Mouse (Mus musculus) hindbrain, embryonic 14.5 days (tissue): ENCODE measurements around the gene Nme7. TPM values are rescaled to one million over a fixed set of nuclear protein-coding genes. Genes with fewer than 3 reads are reported as not detected.

ENCODE experiments used
- ATAC-seq: fragments of 200-750 bp; cut with Nextera tagmentation; 2 replicates; pipeline ENCODE4 v1.8.0; 2017; ENCODE audit warnings: moderate number of reproducible peaks, mild to moderate bottlenecking, moderate TSS enrichment, moderate library complexity; ENCODE audit not compliant: low FRiP score
- DNase-seq: peaks from one replicate; pipeline ENCODE4 v3.0.0-alpha.2; 2015; ENCODE audit warnings: low spot score
- H3K27ac ChIP-seq: fragments of 300-500 bp; sonication (generic); 2 replicates; pipeline ENCODE4 v1.5.1; 2014; ENCODE audit warnings: mild to moderate bottlenecking, moderate library complexity
- H3K27me3 ChIP-seq: fragments of 300-500 bp; sonication (generic); 2 replicates; pipeline ENCODE4 v1.6.1; 2014; ENCODE audit warnings: mild to moderate bottlenecking, low read length, mixed read lengths; ENCODE audit not compliant: control insufficient read depth, insufficient read depth
- H3K36me3 ChIP-seq: fragments of 300-500 bp; sonication (generic); replicated peaks from 2 replicates; pipeline ENCODE4 v1.6.1; 2014; ENCODE audit not compliant: control insufficient read depth, insufficient read depth
- H3K4me1 ChIP-seq: fragments of 300-500 bp; sonication (generic); replicated peaks from 2 replicates; pipeline ENCODE4 v1.6.1; 2014; ENCODE audit warnings: antibody characterized with exemption, low read length, mixed read lengths; ENCODE audit not compliant: control insufficient read depth, insufficient read depth
- H3K4me2 ChIP-seq: fragments of 300-500 bp; sonication (generic); replicated peaks from 2 replicates; pipeline ENCODE4 v1.6.1; 2014; ENCODE audit warnings: mild to moderate bottlenecking, moderate library complexity
- H3K4me3 ChIP-seq: fragments of 300-500 bp; sonication (generic); replicated peaks from 2 replicates; pipeline ENCODE4 v1.5.1; 2014; ENCODE audit warnings: mild to moderate bottlenecking, low read length
- H3K9ac ChIP-seq: fragments of 300-500 bp; sonication (generic); 2 replicates; pipeline ENCODE4 v1.6.1; 2014
- H3K9me3 ChIP-seq: fragments of 300-500 bp; sonication (generic); 2 replicates; pipeline ENCODE4 v1.6.1; 2016; ENCODE audit warnings: low read length; ENCODE audit not compliant: control insufficient read depth
- WGBS: fragments of 180-500 bp; shearing (Covaris S2); extraction: QIAGEN DNeasy Blood & Tissue Kit; methylation state at CpG from one replicate; pipeline ENCODE4 v1.1.7; 2014; 5-methylcytosine and 5-hydroxymethylcytosine counted together
- polyA plus RNA-seq: library from polyadenylated mRNA; unstranded; fragments of >200 nt; fragmentation: Nextera tagmentation; extraction: Ambion mirVana; gene quantifications from 2 replicates; pipeline ENCODE4 v1.2.1, GENCODE M21; 2014

Nme7 gene
- polyA plus RNA-seq, 1 experiment from 2014 or later: 25.8 TPM

DNA sequence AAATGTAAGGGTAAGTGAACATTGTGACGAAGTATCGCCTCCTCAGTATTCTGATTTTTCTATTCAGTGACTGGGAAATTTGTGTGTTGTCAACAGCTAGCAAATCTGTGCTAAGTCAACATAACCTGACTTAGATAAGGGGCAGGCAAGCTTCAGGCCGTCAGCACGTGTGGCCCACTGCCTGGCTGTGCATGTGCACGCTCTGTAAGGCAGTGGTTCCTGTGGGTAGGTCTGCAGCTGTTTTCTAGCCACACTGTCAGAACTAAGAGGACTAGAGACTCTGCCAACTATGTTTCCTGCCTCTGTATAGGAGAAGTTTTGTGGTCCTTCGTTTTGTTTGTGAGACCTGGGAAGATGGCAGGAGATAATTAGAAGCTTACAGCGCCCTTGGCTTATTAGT is 122.3 kb downstream of the Nme7 start:
- Histone ChIP-seq H3K4me3 (no peak overlapping the region), H3K27me3 (no peaks in the 10 kb centered on the region), H3K9ac (no peak overlapping the region), H3K4me2 (no peak overlapping the region), H3K4me1 (no peaks in the 10 kb centered on the region), H3K36me3 (no peaks in the 10 kb centered on the region), H3K27ac (no peak overlapping the region), H3K9me3 (no peaks in the 10 kb centered on the region)
- ATAC-seq (no peak), DNase-seq (no peak)
- WGBS: 95% methylated on average over 7 of the region's 7 CpGs

GRCm38 (mm10) chr1:164427777-164428176 is 123.9 kb downstream of the Nme7 start:
- no peak for ATAC-seq
- Histone ChIP-seq H3K27me3 (no peaks in the 10 kb centered on the region), H3K4me1 (no peaks in the 10 kb centered on the region), H3K27ac (no peak overlapping the region), H3K9ac (no peak overlapping the region), H3K9me3 (no peaks in the 10 kb centered on the region), H3K4me2 (no peak overlapping the region), H3K4me3 (no peak overlapping the region), H3K36me3 (no peaks in the 10 kb centered on the region)
- 87% methylated on average over 7 of the region's 7 CpGs for WGBS
- no peak for DNase-seq

- Histone ChIP-seq H3K27me3 (no peaks in the 10 kb centered on the region), H3K4me3 (no peak overlapping the region), H3K27ac (no peak overlapping the region), H3K9ac (no peak overlapping the region), H3K4me2 (no peak overlapping the region), H3K9me3 (no peaks in the 10 kb centered on the region), H3K36me3 (no peaks in the 10 kb centered on the region), H3K4me1 (no peaks in the 10 kb centered on the region)
- ATAC-seq (no peak), DNase-seq (no peak)
- WGBS: 90% methylated on average over 9 of the region's 9 CpGs
These were observed 124.7 kb downstream of the Nme7 start for GRCm38 (mm10) chr1:164428644-164429043.

- no peak overlapping the region for H3K4me2 ChIP-seq
- H3K4me1 ChIP-seq: no peaks in the 10 kb centered on the region
- H3K9ac ChIP-seq: no peak overlapping the region
- H3K27ac ChIP-seq: no peak overlapping the region
- no peaks in the 10 kb centered on the region for H3K27me3 ChIP-seq
- H3K4me3 ChIP-seq: no peak overlapping the region
- H3K36me3 ChIP-seq: peaks cover 24% of the 10 kb centered on the region
- ATAC-seq (no peak), DNase-seq (no peak)
- WGBS: 81% methylated on average over 5 of the region's 5 CpGs
- H3K9me3 ChIP-seq: no peaks in the 10 kb centered on the region
These were observed 128.7 kb downstream of the Nme7 start for GRCm38 (mm10) chr1:164432649-164433048.

- WGBS: 73% methylated on average over 6 of the region's 6 CpGs
- H3K4me3 ChIP-seq: no peak overlapping the region
- H3K36me3 ChIP-seq: peaks cover 38% of the 10 kb centered on the region
- H3K4me1 ChIP-seq: no peaks in the 10 kb centered on the region
- DNase-seq (no peak), ATAC-seq (no peak)
- no peaks in the 10 kb centered on the region for H3K27me3 ChIP-seq
- peak overlapping the region; percentile 47; the same call in 1 of the 2 replicates for H3K27ac ChIP-seq
- H3K9me3 ChIP-seq: no peaks in the 10 kb centered on the region
- no peak overlapping the region for H3K4me2 ChIP-seq
- no peak overlapping the region for H3K9ac ChIP-seq
These were observed 130.1 kb downstream of the Nme7 start for GRCm38 (mm10) chr1:164434049-164434448.

GRCm38 (mm10) chr1:164436749-164437148 is 132.8 kb downstream of the Nme7 start:
- Histone ChIP-seq H3K27me3 (no peaks in the 10 kb centered on the region), H3K27ac (no peak overlapping the region), H3K4me1 (no peaks in the 10 kb centered on the region), H3K9me3 (no peaks in the 10 kb centered on the region), H3K4me2 (no peak overlapping the region), H3K4me3 (no peak overlapping the region), H3K36me3 (peaks cover 65% of the 10 kb centered on the region), H3K9ac (no peak overlapping the region)
- 76% methylated on average over 7 of the region's 7 CpGs for WGBS
- ATAC-seq (no peak), DNase-seq (no peak)

GRCm38 (mm10) chr1:164440230-164440629 is 136.3 kb downstream of the Nme7 start:
- Histone ChIP-seq H3K4me3 (no peak overlapping the region), H3K27ac (no peak overlapping the region), H3K9me3 (no peaks in the 10 kb centered on the region), H3K4me2 (no peak overlapping the region), H3K36me3 (peaks cover 97% of the 10 kb centered on the region), H3K4me1 (no peaks in the 10 kb centered on the region), H3K9ac (no peak overlapping the region), H3K27me3 (no peaks in the 10 kb centered on the region)
- no peak for DNase-seq
- ATAC-seq: no peak
- 94% methylated on average over 6 of the region's 6 CpGs for WGBS

DNA sequence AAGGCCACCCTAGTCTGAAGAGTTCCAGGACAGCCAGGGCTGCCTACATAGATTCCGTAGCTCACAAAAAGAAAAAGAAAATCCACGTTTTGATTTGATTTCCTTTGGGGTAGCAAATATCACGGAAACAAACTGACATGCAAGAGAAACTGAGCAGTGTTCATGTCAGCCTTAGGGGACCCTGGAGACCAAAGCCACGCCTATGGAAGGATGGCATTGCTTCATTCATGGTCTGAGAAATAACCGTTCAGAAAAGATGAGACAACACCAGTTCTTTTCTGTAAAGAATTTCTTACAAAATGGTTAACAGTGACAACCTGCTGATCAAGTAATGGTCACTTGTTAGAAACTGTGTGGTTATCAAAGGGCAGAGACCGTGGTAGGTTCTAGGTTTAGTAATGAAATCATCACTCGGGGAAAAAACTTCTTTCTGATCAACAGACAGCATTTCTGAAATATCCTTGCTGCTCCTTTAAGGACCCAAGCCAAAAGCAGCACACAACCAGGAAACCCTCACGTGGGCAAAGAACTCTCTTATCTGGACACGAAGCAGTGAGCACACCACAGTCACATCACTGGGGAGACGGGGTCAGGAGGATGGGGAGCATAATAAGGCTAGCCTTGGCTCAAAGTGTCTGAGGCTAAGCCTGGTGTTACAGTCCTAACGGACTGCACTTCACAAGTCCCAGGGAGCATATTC is 136.9 kb downstream of the Nme7 start:
- peaks cover 94% of the 10 kb centered on the region for H3K36me3 ChIP-seq
- ATAC-seq (no peak), DNase-seq (no peak)
- 87% methylated on average over 11 of the region's 11 CpGs for WGBS
- no peak overlapping the region for H3K27ac ChIP-seq
- no peaks in the 10 kb centered on the region for H3K4me1 ChIP-seq
- no peaks in the 10 kb centered on the region for H3K27me3 ChIP-seq
- H3K9me3 ChIP-seq: no peaks in the 10 kb centered on the region
- H3K4me3 ChIP-seq: no peak overlapping the region
- H3K9ac ChIP-seq: no peak overlapping the region
- no peak overlapping the region for H3K4me2 ChIP-seq

DNA sequence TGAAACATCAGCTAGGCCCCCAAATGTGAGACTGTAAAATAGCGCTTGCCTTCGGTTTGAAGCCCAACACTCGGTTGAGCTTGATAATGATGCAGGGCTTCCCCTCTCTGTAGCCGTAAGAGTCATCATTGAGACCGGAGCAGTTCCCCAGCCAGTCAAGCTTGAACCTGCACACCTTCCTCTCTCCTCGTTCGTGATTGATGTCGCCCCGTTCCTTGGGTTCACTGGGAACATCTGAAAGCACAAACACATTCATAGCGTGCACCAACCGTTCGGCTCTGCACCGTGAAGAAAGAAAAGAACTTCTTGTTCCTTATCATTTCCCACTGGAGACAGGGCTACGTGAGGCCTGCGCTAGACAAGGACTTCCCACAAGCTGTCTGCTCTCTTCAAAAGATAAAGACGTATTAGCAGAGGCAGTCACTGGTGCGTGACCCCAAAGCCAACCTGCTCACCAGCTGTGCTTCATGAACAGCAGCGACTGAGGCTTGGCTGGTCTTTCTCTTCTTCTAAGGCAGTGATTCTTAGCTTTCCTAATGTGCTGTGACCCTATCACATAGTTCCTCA is 137.6 kb downstream of the Nme7 start:
- H3K4me1 ChIP-seq: no peaks in the 10 kb centered on the region
- no peak overlapping the region for H3K27ac ChIP-seq
- H3K4me3 ChIP-seq: no peak overlapping the region
- no peaks in the 10 kb centered on the region for H3K27me3 ChIP-seq
- H3K4me2 ChIP-seq: no peak overlapping the region
- no peak overlapping the region for H3K9ac ChIP-seq
- peaks cover 88% of the 10 kb centered on the region for H3K36me3 ChIP-seq
- DNase-seq (no peak), ATAC-seq (no peak)
- WGBS: 58% methylated on average over 18 of the region's 18 CpGs
- no peaks in the 10 kb centered on the region for H3K9me3 ChIP-seq
